Mouse (Mus musculus): ENCODE data around the gene Fcer1g. TPM values are rescaled to one million over a fixed set of nuclear protein-coding genes. Genes with fewer than 3 reads are reported as not detected.

The Fcer1g gene
- polyA plus RNA-seq, 1 experiment from 2014 or later, result 22.8 TPM

- peaks cover 29% of the 10 kb centered on the region for H3K36me3 ChIP-seq
- H3K27ac ChIP-seq, result no peak overlapping the region
- no peaks in the 10 kb centered on the region for H3K27me3 ChIP-seq (ENCODE audit: insufficient read depth, poor library complexity, severe bottlenecking)
- no peaks in the 10 kb centered on the region for H3K9me3 ChIP-seq
- peaks cover 16% of the 10 kb centered on the region for H3K4me1 ChIP-seq (replicated peaks)
- no peak overlapping the region for H3K4me3 ChIP-seq
- WGBS, result 86% methylated on average over 3 of the region's 3 CpGs
- no peak for DNase-seq (ENCODE audit: low spot score)
Observed at GRCm38 (mm10) chr1:171260316-171260715, 26.2 kb upstream of the Fcer1g start.

- no peaks in the 10 kb centered on the region for H3K9me3 ChIP-seq
- peaks cover 16% of the 10 kb centered on the region for H3K4me1 ChIP-seq (replicated peaks)
- no peak overlapping the region for H3K27ac ChIP-seq
- no peak overlapping the region for H3K4me3 ChIP-seq
- H3K36me3 ChIP-seq, result peaks cover 40% of the 10 kb centered on the region
- H3K27me3 ChIP-seq (ENCODE audit: insufficient read depth, poor library complexity, severe bottlenecking), result no peaks in the 10 kb centered on the region
- 80% methylated on average over 17 of the region's 17 CpGs for WGBS
- DNase-seq (ENCODE audit: low spot score), result no peak
Observed at GRCm38 (mm10) chr1:171258921-171259320, 24.8 kb upstream of the Fcer1g start.

- Histone ChIP-seq H3K27me3 (ENCODE audit: insufficient read depth, poor library complexity, severe bottlenecking) (no peaks in the 10 kb centered on the region), H3K4me3 (no peak overlapping the region), H3K9me3 (no peaks in the 10 kb centered on the region), H3K4me1 (replicated peaks) (peaks cover 10% of the 10 kb centered on the region), H3K36me3 (peaks cover 45% of the 10 kb centered on the region), H3K27ac (no peak overlapping the region)
- 85% methylated on average over 9 of the region's 9 CpGs for WGBS
- DNase-seq (ENCODE audit: low spot score), result no peak
Observed at GRCm38 (mm10) chr1:171257781-171258180, 23.6 kb upstream of the Fcer1g start.

GRCm38 (mm10) chr1:171256937-171257548 is 22.9 kb upstream of the Fcer1g start:
- Histone ChIP-seq H3K27ac (no peak overlapping the region), H3K36me3 (peaks cover 45% of the 10 kb centered on the region), H3K4me3 (no peak overlapping the region), H3K4me1 (replicated peaks) (peaks cover 12% of the 10 kb centered on the region), H3K9me3 (no peaks in the 10 kb centered on the region), H3K27me3 (ENCODE audit: insufficient read depth, poor library complexity, severe bottlenecking) (no peaks in the 10 kb centered on the region)
- DNase-seq (ENCODE audit: low spot score), result peak; percentile 69
- 73% methylated on average over 15 of the region's 15 CpGs for WGBS

GRCm38 (mm10) chr1:171256095-171256818 is 22.1 kb upstream of the Fcer1g start:
- Histone ChIP-seq H3K36me3 (peaks cover 45% of the 10 kb centered on the region), H3K27me3 (ENCODE audit: insufficient read depth, poor library complexity, severe bottlenecking) (no peaks in the 10 kb centered on the region), H3K4me1 (replicated peaks) (peaks cover 20% of the 10 kb centered on the region), H3K4me3 (no peak overlapping the region), H3K9me3 (no peaks in the 10 kb centered on the region), H3K27ac (no peak overlapping the region)
- 93% methylated on average over 24 of the region's 24 CpGs for WGBS
- no peak for DNase-seq (ENCODE audit: low spot score)

GRCm38 (mm10) chr1:171252415-171252814 is 18.2 kb upstream of the Fcer1g start:
- Histone ChIP-seq H3K4me1 (replicated peaks) (peaks cover 58% of the 10 kb centered on the region), H3K27me3 (ENCODE audit: insufficient read depth, poor library complexity, severe bottlenecking) (no peaks in the 10 kb centered on the region), H3K9me3 (no peaks in the 10 kb centered on the region), H3K4me3 (peak overlapping the region; percentile 55), H3K27ac (peak overlapping the region; percentile 85), H3K36me3 (peaks cover 26% of the 10 kb centered on the region)
- no peak for DNase-seq (ENCODE audit: low spot score)
- WGBS, result 46% methylated on average over 17 of the region's 17 CpGs

- no peaks in the 10 kb centered on the region for H3K9me3 ChIP-seq
- 1% methylated on average over 13 of the region's 13 CpGs for WGBS
- H3K4me1 ChIP-seq (replicated peaks), result peaks cover 60% of the 10 kb centered on the region
- H3K36me3 ChIP-seq, result peaks cover 26% of the 10 kb centered on the region
- H3K4me3 ChIP-seq, result peak overlapping the region; percentile 55
- H3K27me3 ChIP-seq (ENCODE audit: insufficient read depth, poor library complexity, severe bottlenecking), result no peaks in the 10 kb centered on the region
- peak overlapping the region; percentile 85 for H3K27ac ChIP-seq
- peak; percentile 71 for DNase-seq (ENCODE audit: low spot score)
Observed at GRCm38 (mm10) chr1:171251594-171252324, 17.6 kb upstream of the Fcer1g start.

GRCm38 (mm10) chr1:171250680-171251593 is 16.8 kb upstream of the Fcer1g start, which contains the start of gene Ndufs2:
Gene Ndufs2 (minus strand): TSS chr1:171251388.
- peaks cover 68% of the 10 kb centered on the region for H3K4me1 ChIP-seq (replicated peaks)
- 8% methylated on average over 26 of the region's 26 CpGs for WGBS
- DNase-seq (ENCODE audit: low spot score), result peak; percentile 52

GRCm38 (mm10) chr1:171249913-171250600 is 15.9 kb upstream of the Fcer1g start, which contains the start of gene Adamts4:
Gene Adamts4 (plus strand): TSS chr1:171250421.
- peak; percentile 66 for DNase-seq (ENCODE audit: low spot score)
- Histone ChIP-seq H3K4me1 (replicated peaks) (peaks cover 73% of the 10 kb centered on the region), H3K27ac (peak within 1 kb of the TSS; percentile 96), H3K36me3 (peaks cover 22% of the 10 kb centered on the region), H3K27me3 (ENCODE audit: insufficient read depth, poor library complexity, severe bottlenecking) (no peaks in the 10 kb centered on the region), H3K4me3 (peak within 1 kb of the TSS; percentile 55), H3K9me3 (no peaks in the 10 kb centered on the region)
- WGBS, result 17% methylated on average over 5 of the region's 5 CpGs

More at GRCm38 (mm10) chr1:171250680-171251593, 16.8 kb upstream of the Fcer1g start, which contains the start of gene Ndufs2:
- peak within 1 kb of the TSS; percentile 85 for H3K27ac ChIP-seq
- peak within 1 kb of the TSS; percentile 55 for H3K4me3 ChIP-seq
- H3K27me3 ChIP-seq (ENCODE audit: insufficient read depth, poor library complexity, severe bottlenecking), result no peaks in the 10 kb centered on the region
- peaks cover 18% of the 10 kb centered on the region for H3K36me3 ChIP-seq
- no peaks in the 10 kb centered on the region for H3K9me3 ChIP-seq

- H3K4me3 ChIP-seq, result peak overlapping the region; percentile 71; the same call in 1 of the 2 replicates
- H3K36me3 ChIP-seq, result peaks cover 20% of the 10 kb centered on the region
- DNase-seq (ENCODE audit: low spot score), result peak; percentile 30
- no peaks in the 10 kb centered on the region for H3K27me3 ChIP-seq (ENCODE audit: insufficient read depth, poor library complexity, severe bottlenecking)
- H3K4me1 ChIP-seq (replicated peaks), result peaks cover 73% of the 10 kb centered on the region
- WGBS, result 49% methylated on average over 3 of the region's 3 CpGs
- H3K27ac ChIP-seq, result peak overlapping the region; percentile 96
- no peaks in the 10 kb centered on the region for H3K9me3 ChIP-seq
Observed at GRCm38 (mm10) chr1:171248386-171249226, 14.4 kb upstream of the Fcer1g start.

- Histone ChIP-seq H3K36me3 (peaks cover 25% of the 10 kb centered on the region), H3K27me3 (ENCODE audit: insufficient read depth, poor library complexity, severe bottlenecking) (no peaks in the 10 kb centered on the region), H3K9me3 (no peaks in the 10 kb centered on the region), H3K4me3 (peak overlapping the region; percentile 71), H3K4me1 (replicated peaks) (peaks cover 70% of the 10 kb centered on the region), H3K27ac (peak overlapping the region; percentile 96)
- DNase-seq (ENCODE audit: low spot score), result peak; percentile 29
- 22% methylated on average over 4 of the region's 4 CpGs for whole genome bisulfite sequencing
Observed at GRCm38 (mm10) chr1:171247916-171248315, 13.8 kb upstream of the Fcer1g start.
